Mouse (Mus musculus) MEL (cell line): ENCODE data around the gene Xrcc3.

Experiments
- CTCF ChIP-seq, 3 experiments: IDR thresholded peaks in 2 of 3; conservative IDR thresholded peaks in 1 of 3; 2 replicates each; pipeline ENCODE4 v1.5.1; 2011 to 2012; ENCODE audit warnings: low read length in 3 of 3, low read depth in 2 of 3, mild to moderate bottlenecking in 2 of 3, improper control_type of control experiment in 1 of 3, inconsistent platforms in 1 of 3, mixed read lengths in 1 of 3, moderate library complexity in 1 of 3; ENCODE audit not compliant: control insufficient read depth in 1 of 3, insufficient read depth in 1 of 3, poor library complexity in 1 of 3, severe bottlenecking in 1 of 3
- GATA1 ChIP-seq: IDR thresholded peaks from 2 replicates; pipeline ENCODE4 v1.6.1; 2011; ENCODE audit warnings: low read depth, low read length, improper control_type of control experiment
- KAT2A ChIP-seq: conservative IDR thresholded peaks from 2 replicates; pipeline ENCODE4 v1.6.1; 2012; ENCODE audit warnings: low read depth, low read length, improper control_type of control experiment, inconsistent platforms
- MEF2A ChIP-seq: IDR thresholded peaks from 2 replicates; pipeline ENCODE4 v1.6.1; 2014; ENCODE audit warnings: low read depth, mild to moderate bottlenecking, inconsistent platforms, low read length, improper control_type of control experiment; ENCODE audit not compliant: poor library complexity, insufficient replicate concordance, severe bottlenecking; ENCODE audit errors: extremely low read depth
- NRF1 ChIP-seq: IDR thresholded peaks from 2 replicates; pipeline ENCODE4 v1.6.1; 2014; ENCODE audit warnings: low read depth, mild to moderate bottlenecking, inconsistent platforms, low read length, improper control_type of control experiment, moderate library complexity; ENCODE audit not compliant: poor library complexity, insufficient read depth, severe bottlenecking
- POLR2A ChIP-seq, 2 experiments: IDR thresholded peaks; 2 replicates each; pipeline ENCODE4 v1.6.1; 2011 to 2012; ENCODE audit warnings: low read length in 2 of 2, mild to moderate bottlenecking in 2 of 2, control low read depth in 1 of 2, improper control_type of control experiment in 1 of 2, low read depth in 1 of 2, moderate library complexity in 1 of 2; ENCODE audit not compliant: control insufficient read depth in 1 of 2, insufficient read depth in 1 of 2, poor library complexity in 1 of 2
- POLR2AphosphoS2 ChIP-seq: IDR thresholded peaks from 2 replicates; pipeline ENCODE4 v1.6.1; 2011; ENCODE audit warnings: low read length, improper control_type of control experiment
- ZC3H11A ChIP-seq: IDR thresholded peaks from 2 replicates; pipeline ENCODE4 v1.6.1; 2012; ENCODE audit warnings: low read depth, mild to moderate bottlenecking, inconsistent platforms, low read length, improper control_type of control experiment

DNA sequence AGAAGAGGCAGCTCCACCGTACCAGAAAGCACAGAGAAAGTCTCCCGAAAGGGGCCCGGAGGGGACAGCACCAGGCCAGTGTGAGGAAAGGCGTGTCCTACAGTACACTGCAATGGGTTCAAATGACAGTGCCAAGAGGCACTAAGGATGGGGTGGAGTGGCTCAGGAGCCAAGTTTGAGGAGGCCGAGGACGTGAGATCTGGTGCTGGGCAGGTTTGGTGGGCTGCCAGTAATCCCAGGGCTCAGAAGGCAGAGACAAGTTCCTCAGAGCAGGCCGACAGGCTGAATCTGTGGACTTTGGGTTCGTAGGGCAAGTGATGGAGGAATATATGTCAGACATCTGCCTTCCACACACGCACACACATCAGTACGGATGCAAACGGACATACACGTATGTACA, 1.1 kb downstream of the Xrcc3 start:
- TF ChIP-seq MEF2A (no peak), GATA1 (no peak), POLR2AphosphoS2 (no peak), POLR2A (IDR thresholded peaks at IDR 0.05; ENCODE audit: control insufficient read depth in 1 of 2, insufficient read depth in 1 of 2, low read depth in 1 of 2, low read length in 2 of 2, poor library complexity in 1 of 2) (no peak), NRF1 (no peak), ZC3H11A (no peak), KAT2A (no peak), CTCF (IDR thresholded peaks at IDR 0.05 in 2 of 3, conservative IDR thresholded peaks at IDR 0.05 in 1 of 3; ENCODE audit: control insufficient read depth in 1 of 3, insufficient read depth in 1 of 3, low read depth in 2 of 3, low read length in 3 of 3, poor library complexity in 1 of 3, severe bottlenecking in 1 of 3) (no peak)
